ENCODE assay signal across 35 mouse cellular contexts in genomic region chr7:135484341-135484740, GRCm38 (mm10). TPM values are rescaled to one million over a fixed set of nuclear protein-coding genes. Genes with fewer than 3 reads are reported as not detected.
"Had no signal": no experiment of that assay in that cellular context is flagged by ENCODE, and none has a peak within 500 bp of the region (broad histone marks: within the 10 kb centered on the region; RNA-seq: fewer than 3 reads in every experiment).

No protein-coding gene starts in this region.

- ATAC-seq: forebrain, embryonic 16.5 days had no signal

- H3K9ac ChIP-seq: embryonic facial prominence, embryonic 12.5 days; embryonic facial prominence, embryonic 13.5 days; embryonic facial prominence, embryonic 15.5 days; forebrain, embryonic 13.5 days had no signal

- DNase-seq: cerebellum, adult 18-20 months; cerebellum, adult 2 months; cerebellum, adult 8-10 months; cerebellum, adult 9-10 months; cerebellum, adult 9-11 months; cerebellum, postnatal 14 days; cerebellum, postnatal 25 days; cerebellum, postnatal 36 days; embryo, embryonic 11 days; gastrocnemius, adult 2 months; gastrocnemius, postnatal 10 days; gastrocnemius, postnatal 14 days; gastrocnemius, postnatal 25 days; gastrocnemius, postnatal 36 days; heart, adult 18-20 months had no signal

- H3K27me3 ChIP-seq: embryonic facial prominence, embryonic 12.5 days had no signal

- H3K9me3 ChIP-seq: embryonic facial prominence, embryonic 10.5 days; embryonic facial prominence, embryonic 12.5 days; embryonic facial prominence, embryonic 13.5 days; embryonic facial prominence, embryonic 15.5 days; forebrain, embryonic 13.5 days; heart, embryonic 10.5 days had no signal

- H3K4me2 ChIP-seq: embryonic facial prominence, embryonic 12.5 days; embryonic facial prominence, embryonic 13.5 days; embryonic facial prominence, embryonic 15.5 days; forebrain, embryonic 13.5 days; heart, embryonic 11.5 days had no signal

- H3K27ac ChIP-seq: embryonic facial prominence, embryonic 10.5 days; embryonic facial prominence, embryonic 12.5 days; embryonic facial prominence, embryonic 13.5 days; embryonic facial prominence, embryonic 15.5 days; gastrocnemius, adult 2 months; heart, embryonic 10.5 days had no signal

- H3K36me3 ChIP-seq: embryonic facial prominence, embryonic 10.5 days; embryonic facial prominence, embryonic 12.5 days; embryonic facial prominence, embryonic 13.5 days; embryonic facial prominence, embryonic 15.5 days; heart, embryonic 10.5 days had no signal

- H3K4me3 ChIP-seq: embryonic facial prominence, embryonic 10.5 days; embryonic facial prominence, embryonic 12.5 days; embryonic facial prominence, embryonic 13.5 days; embryonic facial prominence, embryonic 15.5 days; erythroblast, embryonic 14.5 days; forebrain, embryonic 13.5 days; gastrocnemius, adult 2 months; heart, embryonic 10.5 days had no signal

RNA-seq across cellular contexts. Expression of gene Clrn3, which starts 44.1 kb away (rescaled TPM):
- total RNA-seq: common myeloid progenitor, adult 5-6 weeks; gastrocnemius, adult 18-20 months; gastrocnemius, adult 2 months; gastrocnemius, adult 8-10 months; gastrocnemius, postnatal 10 days; gastrocnemius, postnatal 14 days; gastrocnemius, postnatal 25 days; gastrocnemius, postnatal 36 days; gastrocnemius, postnatal 4 days; granulocyte monocyte progenitor cell, adult 5-6 weeks; heart, adult 18-20 months had no signal
- polyA plus RNA-seq: cerebellum, adult 2 months; cortical plate, adult 2 months; embryonic facial prominence, embryonic 10.5 days; embryonic facial prominence, embryonic 11.5 days; embryonic facial prominence, embryonic 12.5 days; embryonic facial prominence, embryonic 13.5 days; embryonic facial prominence, embryonic 14.5 days; embryonic facial prominence, embryonic 15.5 days; erythroblast, embryonic 14.5 days; forebrain, embryonic 11.5 days; forebrain, embryonic 13.5 days; forebrain, embryonic 14.5 days; forebrain, embryonic 16.5 days; frontal cortex, adult 2 months; heart, embryonic 10.5 days; heart, embryonic 11.5 days had no signal
